Comparison of ENCODE assay signal across 11 mouse cellular contexts in the genomic region with DNA sequence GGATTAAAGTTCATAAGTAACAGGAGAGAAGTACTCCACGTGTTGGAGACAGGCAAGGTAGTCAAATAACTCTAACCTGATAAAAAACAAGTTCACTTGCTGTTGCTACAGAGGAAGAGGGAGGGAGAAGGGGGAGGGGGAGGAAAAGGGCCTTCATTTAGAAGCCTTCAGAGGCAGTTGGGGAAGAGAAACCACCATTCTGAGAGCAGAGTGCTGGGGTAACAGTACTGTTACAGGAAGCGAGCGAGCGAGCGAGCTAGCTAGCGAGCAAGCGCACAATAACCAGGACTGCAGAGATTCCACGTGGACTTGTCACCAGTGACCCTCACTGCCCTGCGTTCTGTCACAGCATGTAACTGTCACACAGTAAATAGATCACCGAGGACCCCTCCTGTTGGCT. TPM values are rescaled to one million over a fixed set of nuclear protein-coding genes. Genes with fewer than 3 reads are reported as not detected.
DNase-seq lines count a peak whose midpoint lies in the region; ATAC-seq lines count a peak whose summit lies in the region.
"Had no signal": no experiment of that assay in that cellular context is flagged by ENCODE, and none has a peak within 500 bp of the region (broad histone marks: within the 10 kb centered on the region; RNA-seq: fewer than 3 reads in every experiment).

No protein-coding gene starts in this region.

- no peaks in the 10 kb centered on the region for H3K27me3 ChIP-seq in heart, embryonic 12.5 days (replicated peaks)
- H3K27me3 ChIP-seq in forebrain, embryonic 15.5 days, result no peaks in the 10 kb centered on the region
- H3K27me3 ChIP-seq: neural tube, embryonic 12.5 days had no signal

- intact Hi-C loops in heart, postnatal 25 days (cut with DNase I), result no loop called here

- no peak overlapping the region for H3K4me3 ChIP-seq in heart, embryonic 12.5 days
- no peak overlapping the region for H3K4me3 ChIP-seq in forebrain, embryonic 15.5 days
- H3K4me3 ChIP-seq: neural tube, embryonic 12.5 days had no signal

- H3K4me2 ChIP-seq in heart, embryonic 12.5 days, result peak overlapping the region; percentile 26; the same call in 1 of the 2 replicates
- H3K4me2 ChIP-seq in forebrain, embryonic 15.5 days (replicated peaks), result no peak overlapping the region
- H3K4me2 ChIP-seq: neural tube, embryonic 12.5 days had no signal

- H3K27ac ChIP-seq in heart, embryonic 12.5 days (ENCODE audit: poor library complexity, severe bottlenecking), result peak overlapping the region; percentile 15; the same call in 1 of the 2 replicates
- H3K27ac ChIP-seq in forebrain, embryonic 15.5 days (replicated peaks), result peak overlapping the region; percentile 25
- H3K27ac ChIP-seq: neural tube, embryonic 12.5 days had no signal

- no peak for DNase-seq in heart, postnatal 25 days (ENCODE audit: low spot score)
- peak; percentile 93 for DNase-seq in A20 (ENCODE audit: low read depth, low spot score)
- peak; percentile 85 for DNase-seq in naive thymus-derived CD4-positive, alpha-beta T cell, adult 2 months (ENCODE audit: low read depth)
- DNase-seq in ovary, postnatal 36 days (ENCODE audit: low spot score), result no peak
- DNase-seq in kidney, postnatal 36 days, result no peak
- no peak for DNase-seq in cerebellum, postnatal 10 days
- DNase-seq: cerebellum, adult 9-10 months; kidney, postnatal 4 days had no signal

- no peaks in the 10 kb centered on the region for H3K36me3 ChIP-seq in heart, embryonic 12.5 days
- H3K36me3 ChIP-seq in forebrain, embryonic 15.5 days, result no peaks in the 10 kb centered on the region
- H3K36me3 ChIP-seq: neural tube, embryonic 12.5 days had no signal

- H3K4me1 ChIP-seq in heart, embryonic 12.5 days (replicated peaks), result peaks cover 8% of the 10 kb centered on the region
- H3K4me1 ChIP-seq in forebrain, embryonic 15.5 days, result peaks cover 12% of the 10 kb centered on the region

- no peak for ATAC-seq in heart, embryonic 12.5 days (ENCODE audit: insufficient number of reproducible peaks, low FRiP score)
- no peak for ATAC-seq in forebrain, embryonic 15.5 days (replicated peaks)

- H3K9me3 ChIP-seq in heart, embryonic 12.5 days (replicated peaks), result no peaks in the 10 kb centered on the region
- no peaks in the 10 kb centered on the region for H3K9me3 ChIP-seq in forebrain, embryonic 15.5 days
- H3K9me3 ChIP-seq: neural tube, embryonic 12.5 days had no signal

- WGBS in heart, embryonic 12.5 days, result 23% methylated on average over 10 of the region's 10 CpGs
- 41% methylated on average over 10 of the region's 10 CpGs for WGBS in forebrain, embryonic 15.5 days

- no peak overlapping the region for H3K9ac ChIP-seq in heart, embryonic 12.5 days
- no peak overlapping the region for H3K9ac ChIP-seq in forebrain, embryonic 15.5 days (replicated peaks)
- H3K9ac ChIP-seq: neural tube, embryonic 12.5 days had no signal

RNA-seq across cellular contexts. Expression of gene Kcnip2, which starts 27.6 kb away (rescaled TPM):
- 0.36 and 0.56 TPM in 2 replicates for polyA plus RNA-seq in heart, embryonic 12.5 days (2016; fragmentation: Nextera tagmentation; extraction: Ambion mirVana)
- total RNA-seq in heart, postnatal 25 days (2021), result 100 to 1,000 TPM; 205 to 217 TPM
- 8.4 and 9.9 TPM in 2 replicates for polyA plus RNA-seq in forebrain, embryonic 15.5 days (2015; fragmentation: Nextera tagmentation; extraction: Ambion mirVana)

RNA-seq across cellular contexts. Expression of gene Mgea5, which starts 59.8 kb away (rescaled TPM):
- polyA plus RNA-seq in heart, embryonic 12.5 days (2016; fragmentation: Nextera tagmentation; extraction: Ambion mirVana), result 51.7 and 52.8 TPM in 2 replicates
- 10 to 100 TPM; 61.6 to 71.0 TPM for total RNA-seq in heart, postnatal 25 days (2021)
- polyA plus RNA-seq in forebrain, embryonic 15.5 days (2015; fragmentation: Nextera tagmentation; extraction: Ambion mirVana), result 93.6 and 94.5 TPM in 2 replicates

Comparison
In these comparisons a context has a peak if more than half of its experiments do, and no peak if none do; other contexts are left out.
1. DNase-seq: peak in A20 (single experiment) and naive thymus-derived CD4-positive, alpha-beta T cell, adult 2 months (single experiment); none in heart, postnatal 25 days (single experiment), ovary, postnatal 36 days (single experiment), kidney, postnatal 36 days (0 of 2) and cerebellum, postnatal 10 days (0 of 2).